Mouse (Mus musculus): ENCODE results near the gene Aspg.

The Aspg gene

DNA sequence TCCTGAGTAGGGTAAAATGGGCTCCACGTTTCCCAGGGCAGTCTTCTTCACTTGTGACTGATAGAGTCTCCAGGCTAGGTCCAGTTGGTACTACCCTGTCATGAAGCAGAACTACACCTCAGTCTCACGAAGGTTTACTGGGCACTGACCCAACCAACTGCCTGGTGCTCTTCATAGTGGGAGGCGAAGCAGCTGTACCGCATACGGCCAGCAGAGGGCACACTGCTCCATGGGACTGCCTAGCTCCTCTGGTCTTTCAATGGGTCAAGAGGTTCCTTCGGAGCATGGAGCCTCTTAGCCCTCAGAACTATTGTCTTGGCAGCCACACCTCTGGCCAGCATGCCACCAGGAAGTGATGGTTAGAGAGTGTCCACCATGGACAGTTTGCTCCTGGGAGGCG is 7.2 kb downstream of the Aspg start:
- CTCF ChIA-PET = interaction anchor here (1.1 to 1.5 kb wide), 2 partner anchors 26 to 32 kb away, joined by 3 to 4 read pairs; no protein-coding TSS in a partner anchor

DNA sequence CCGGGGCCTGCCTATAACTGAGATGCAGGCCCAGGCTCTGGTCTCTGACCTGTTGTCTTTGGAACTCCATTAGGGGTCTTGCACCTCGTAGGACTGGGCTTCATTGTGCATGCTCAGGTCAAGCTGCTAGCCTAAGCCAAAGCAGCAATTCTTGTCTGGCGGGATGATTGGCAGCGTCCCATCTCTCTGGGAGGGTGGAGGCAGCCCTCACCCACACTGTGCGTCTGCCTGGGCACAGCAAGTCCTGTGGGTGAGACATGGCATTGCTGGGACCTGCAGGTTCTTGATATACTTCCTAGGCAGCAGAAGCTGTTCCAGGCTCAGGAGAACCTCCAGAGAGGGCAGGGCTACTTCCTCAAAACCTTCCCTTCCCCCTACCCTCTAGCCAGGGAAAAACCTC is 10.5 kb downstream of the Aspg start:
- CTCF ChIA-PET = no interaction called here

DNA sequence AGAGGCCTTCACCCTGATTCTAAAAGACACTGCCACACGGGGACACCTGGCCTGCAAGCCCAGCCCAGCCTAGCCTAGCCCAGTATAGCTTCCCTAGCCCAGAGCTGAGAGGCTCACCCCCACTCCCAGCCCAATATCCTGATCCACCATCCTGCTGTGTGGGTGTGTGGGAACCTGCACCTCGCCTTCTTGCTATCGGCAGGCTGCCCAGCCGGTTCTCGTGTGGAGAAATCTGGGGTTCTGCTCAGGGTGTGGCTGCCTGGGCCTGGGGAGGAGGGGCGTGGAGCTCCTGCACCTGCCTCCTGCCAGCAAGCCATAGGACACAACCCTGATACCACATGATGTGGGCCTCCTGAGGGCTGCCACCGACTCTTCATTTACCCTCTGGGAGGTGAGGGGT is 11.2 kb downstream of the Aspg start:
- CTCF ChIA-PET = no interaction called here

DNA sequence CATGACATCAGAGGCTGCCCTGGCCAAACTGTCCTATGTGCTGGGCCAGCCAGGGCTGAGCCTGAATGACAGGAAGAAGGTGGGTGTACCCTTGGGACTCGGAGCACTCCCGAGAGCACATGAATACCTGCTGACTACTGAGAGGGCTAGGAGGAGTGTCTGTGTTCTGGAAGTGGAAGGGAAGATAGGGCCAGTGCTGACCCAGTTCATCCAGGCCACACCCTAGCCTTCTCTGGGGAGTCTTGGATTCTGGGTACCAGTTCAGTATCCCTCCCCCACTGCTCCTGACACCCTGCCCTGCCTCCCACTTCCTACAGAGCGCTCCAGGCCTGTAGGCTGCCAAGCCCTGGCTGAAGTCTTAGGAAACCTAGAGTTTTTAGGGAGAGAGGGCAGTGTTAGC is 14.7 kb downstream of the Aspg start:
- CTCF ChIA-PET = no interaction called here

DNA sequence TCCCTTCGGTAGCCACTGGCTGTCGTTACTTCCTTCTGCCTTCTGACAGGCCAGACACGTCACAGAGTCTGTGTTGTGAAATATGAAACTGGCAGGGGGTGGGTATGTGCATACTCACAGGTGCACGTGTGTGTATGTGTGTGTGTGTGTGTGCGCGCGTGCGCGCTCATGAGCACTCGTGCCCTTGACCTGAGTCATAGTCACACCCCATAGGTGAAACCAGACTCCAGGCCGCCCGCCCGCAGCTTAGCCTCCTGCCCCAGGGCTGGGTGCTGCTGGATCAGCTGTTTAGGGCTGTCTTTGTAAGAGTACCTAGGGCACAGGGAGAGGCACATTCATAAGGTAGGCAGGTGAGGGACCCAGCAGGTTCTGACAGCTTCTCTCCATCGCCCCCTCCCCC is 19.4 kb downstream of the Aspg start:
- CTCF ChIA-PET = no interaction called here

DNA sequence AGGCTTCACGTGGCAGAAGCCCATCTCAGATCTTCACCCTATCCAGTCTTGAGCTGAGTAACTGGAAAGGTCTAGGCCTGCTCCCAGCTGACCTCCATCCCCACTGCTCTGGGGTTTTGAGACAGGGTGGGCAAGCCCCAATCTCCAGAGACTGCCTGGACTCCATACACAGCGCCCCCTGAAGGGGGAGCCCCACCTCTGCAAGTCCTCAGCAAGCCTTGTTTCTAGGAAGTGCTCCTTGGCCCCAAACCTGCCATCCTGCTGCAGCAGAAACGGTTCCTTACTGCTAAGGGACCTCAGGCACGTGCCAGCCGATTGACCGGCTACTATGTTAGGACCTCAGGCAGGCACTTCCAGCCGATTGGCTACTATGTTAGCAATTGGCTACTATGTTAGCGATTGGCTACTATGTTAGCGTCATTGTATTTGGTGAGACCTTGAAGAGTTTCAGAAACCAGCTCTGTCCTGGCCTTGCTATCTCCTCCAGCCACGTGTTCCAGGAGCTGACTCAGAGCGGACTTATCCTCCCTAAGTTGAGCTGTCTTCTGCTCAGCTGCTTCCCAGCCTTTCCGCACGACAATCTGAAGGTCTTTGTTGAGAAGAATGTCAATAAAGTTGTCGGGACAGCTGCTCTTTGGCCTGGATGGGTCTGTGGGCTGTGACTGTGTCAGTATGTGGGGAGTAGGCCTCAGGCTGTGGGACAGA is 20.6 kb downstream of the Aspg start:
- CTCF ChIA-PET = no interaction called here

- CTCF ChIA-PET = interaction anchor here (0.7 kb wide), 1 partner anchor 11 kb away, joined by 20 read pairs; no protein-coding TSS in a partner anchor
Observed at GRCm38 (mm10) chr12:112128526-112128925, 22.0 kb downstream of the Aspg start.

DNA sequence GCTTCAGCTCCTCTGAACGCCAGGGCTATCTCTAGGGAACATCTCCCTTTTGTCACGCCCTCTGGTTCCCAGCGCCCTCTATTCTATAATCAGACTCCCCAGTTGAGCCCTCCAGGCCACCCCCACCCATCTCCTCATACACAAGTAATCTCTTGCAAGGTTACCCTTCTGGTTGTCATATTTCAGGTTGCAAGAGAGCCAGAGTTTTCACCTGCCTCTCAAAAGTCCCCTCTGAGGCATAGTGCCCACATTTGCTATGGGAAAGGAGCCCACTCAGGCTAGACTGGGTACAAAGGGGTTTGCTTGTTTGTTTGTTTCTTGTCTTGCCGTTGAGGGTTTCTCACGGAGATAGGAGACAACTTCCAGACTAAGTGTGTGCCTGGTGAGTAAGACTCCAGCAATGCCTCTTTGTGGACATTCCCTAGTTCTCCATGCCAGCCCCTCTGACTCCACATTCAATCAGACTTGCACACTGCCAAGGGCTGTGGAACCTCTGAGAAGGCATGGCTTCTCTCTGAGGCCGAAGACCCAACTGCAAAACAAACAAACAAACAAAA is 22.9 kb downstream of the Aspg start:
- CTCF ChIA-PET = interaction anchor here (1.0 kb wide), 1 partner anchor 11 kb away, joined by 3 read pairs; no protein-coding TSS in a partner anchor

DNA sequence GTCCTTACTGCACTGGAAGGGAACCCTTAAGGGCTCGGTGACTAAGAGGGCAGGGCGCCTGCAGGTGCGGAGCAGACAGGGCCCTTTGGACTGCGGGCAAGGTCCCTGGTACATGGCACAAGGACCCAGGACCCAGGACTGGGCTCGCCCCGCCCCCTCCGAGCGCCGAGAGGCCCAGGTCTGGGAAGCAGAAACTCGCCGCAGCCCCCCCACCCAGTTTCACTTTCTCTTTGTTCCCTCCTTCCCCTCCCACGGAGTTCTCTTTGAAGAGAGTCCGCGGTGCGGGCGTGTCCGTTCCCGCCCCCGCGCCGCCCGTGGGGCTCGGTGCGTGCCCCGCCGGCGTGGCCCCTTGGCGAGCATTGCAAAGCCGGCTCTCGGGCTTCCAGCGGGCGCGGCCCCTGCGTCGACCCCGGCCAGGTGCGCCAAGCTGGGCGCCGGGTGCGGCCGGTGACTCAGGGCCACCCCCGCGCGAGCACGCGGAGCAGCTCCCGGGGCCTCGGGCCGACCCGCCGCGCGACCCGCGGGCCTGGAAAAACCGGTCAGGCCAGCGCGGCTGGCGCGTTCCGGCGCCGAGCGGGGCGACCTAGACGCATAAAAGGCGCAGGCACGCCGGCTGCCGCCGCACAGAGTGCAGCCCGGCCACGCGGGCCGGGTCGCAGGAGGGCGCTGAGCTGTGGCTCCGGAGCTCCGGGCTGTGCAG is 23.8 kb downstream of the Aspg start:
- CTCF ChIA-PET = interaction anchor here (1.0 kb wide), 1 partner anchor 10 kb away, joined by 3 read pairs; no protein-coding TSS in a partner anchor

DNA sequence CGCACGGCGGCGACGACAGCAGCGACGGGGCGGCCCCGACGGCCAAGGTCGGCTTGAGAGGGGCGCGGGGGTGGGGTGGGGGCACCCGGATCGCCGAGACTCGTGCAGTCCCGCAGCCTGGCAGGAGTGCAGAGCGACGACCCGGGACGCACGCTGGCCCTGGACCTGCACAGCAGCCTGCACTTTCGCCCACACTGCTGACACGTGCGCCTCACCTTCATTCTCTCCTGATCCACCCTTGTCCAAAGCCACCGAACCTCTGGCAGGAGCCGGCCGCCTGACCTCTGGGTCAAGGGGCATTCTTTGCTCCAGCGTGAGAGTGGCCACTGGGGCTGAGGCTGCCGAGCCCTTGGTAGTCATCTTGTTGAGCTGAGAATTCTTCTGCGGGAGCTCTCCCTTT is 24.5 kb downstream of the Aspg start:
- CTCF ChIA-PET = no interaction called here

DNA sequence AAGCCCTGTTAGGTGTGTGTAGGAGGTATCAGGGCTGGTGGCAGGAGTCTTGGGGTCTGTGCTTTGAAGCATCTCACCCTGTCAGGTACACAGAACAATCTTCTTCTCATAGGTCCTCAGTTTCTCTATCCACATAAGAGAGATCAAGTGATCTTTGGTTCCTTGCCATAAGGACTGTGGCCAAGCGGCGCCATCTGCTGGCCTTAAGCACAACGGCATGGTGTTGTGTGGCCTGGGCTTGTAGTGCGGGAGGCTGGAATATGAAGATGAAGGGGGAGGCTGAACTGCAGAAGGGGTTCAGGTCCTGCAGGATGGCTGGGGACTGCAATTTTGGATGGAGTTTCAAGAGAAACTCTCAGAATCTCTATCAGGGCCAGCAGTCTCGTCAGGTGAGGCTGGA is 33.8 kb downstream of the Aspg start:
- CTCF ChIA-PET = interaction anchor here (0.8 to 1.2 kb wide), 4 partner anchors 10 to 1658 kb away, joined by 3 to 6 read pairs (median 4); no protein-coding TSS in a partner anchor

DNA sequence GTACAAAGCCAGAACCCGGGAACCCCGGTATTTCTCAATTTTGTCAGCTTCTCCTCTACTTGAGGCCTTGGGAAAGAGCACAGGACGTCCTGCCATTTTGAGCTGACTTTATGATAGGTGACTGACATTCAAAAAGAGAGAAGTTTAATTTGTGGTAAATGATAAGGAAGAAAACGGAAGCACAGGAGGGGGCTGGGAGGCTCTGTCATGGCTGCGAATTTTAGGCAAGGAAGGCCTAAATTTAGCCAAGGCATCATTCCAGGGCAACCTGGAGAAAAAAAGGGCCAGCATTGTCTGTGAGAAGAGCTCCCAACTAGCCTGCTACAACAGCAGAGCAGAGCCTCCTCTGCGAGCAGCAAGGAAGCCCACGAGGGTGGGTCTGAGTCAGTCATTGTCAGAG is 34.3 kb downstream of the Aspg start:
- CTCF ChIA-PET = interaction anchor here (0.5 to 1.2 kb wide), 3 partner anchors 11 to 1657 kb away, joined by 3 to 6 read pairs (median 3); no protein-coding TSS in a partner anchor

DNA sequence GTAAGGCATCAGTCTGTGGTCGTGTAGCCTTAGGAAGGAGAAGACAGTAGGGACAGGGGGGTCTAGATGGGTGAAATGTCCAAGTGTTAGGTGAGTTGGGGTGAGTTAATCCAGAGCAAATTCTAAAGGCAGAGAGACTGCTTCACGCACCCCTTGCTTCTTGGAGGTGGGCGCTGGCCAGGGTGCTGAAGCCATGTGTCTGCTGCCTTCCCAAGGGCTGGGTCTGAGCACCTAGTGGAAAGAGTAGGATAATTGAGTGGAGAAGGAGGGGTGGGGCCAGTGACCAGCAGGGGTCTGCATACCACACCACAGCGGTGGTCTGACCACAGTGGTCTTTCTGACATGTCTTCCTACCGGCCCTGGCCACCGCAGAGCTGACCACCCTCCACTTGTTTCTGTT is 34.8 kb downstream of the Aspg start:
- CTCF ChIA-PET = interaction anchor here (0.5 to 1.2 kb wide), 2 partner anchors 10 to 11 kb away, joined by 3 read pairs; no protein-coding TSS in a partner anchor

DNA sequence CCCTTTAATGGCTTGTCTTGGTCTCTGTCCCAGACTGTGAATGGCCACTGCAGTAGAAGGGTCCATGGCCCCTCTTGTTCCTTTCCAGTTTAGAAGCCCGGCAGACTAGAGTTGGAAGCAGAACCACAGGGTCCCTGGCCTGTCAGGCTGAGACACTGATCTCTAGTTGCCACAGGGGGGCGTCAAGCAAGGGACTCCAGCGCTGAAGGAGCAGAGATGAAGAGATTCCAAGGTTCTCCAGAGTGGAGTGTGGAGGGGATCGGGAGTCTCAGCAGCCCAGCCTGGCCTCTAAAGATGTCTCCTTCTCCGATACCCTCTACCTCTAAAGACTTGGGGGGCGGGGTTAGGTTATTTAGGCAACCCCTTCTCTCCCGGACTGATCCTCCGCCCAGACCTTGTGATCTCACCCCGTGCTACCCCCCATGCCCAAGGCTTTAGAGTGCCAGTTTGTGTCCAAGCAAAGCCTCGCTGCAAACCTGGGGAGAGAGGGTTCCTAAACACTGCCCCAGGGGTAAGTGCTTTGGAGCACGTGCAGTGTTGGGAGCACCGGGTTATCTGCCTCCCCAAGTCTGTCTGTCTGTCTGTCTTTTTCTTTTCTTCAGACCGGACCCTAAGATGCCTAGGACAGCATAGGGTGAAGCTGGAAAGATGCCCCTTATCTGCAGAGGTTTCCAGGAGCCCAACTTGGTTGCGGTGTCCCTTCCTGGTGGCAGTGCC is 36.8 kb downstream of the Aspg start:
- CTCF ChIA-PET = no interaction called here

DNA sequence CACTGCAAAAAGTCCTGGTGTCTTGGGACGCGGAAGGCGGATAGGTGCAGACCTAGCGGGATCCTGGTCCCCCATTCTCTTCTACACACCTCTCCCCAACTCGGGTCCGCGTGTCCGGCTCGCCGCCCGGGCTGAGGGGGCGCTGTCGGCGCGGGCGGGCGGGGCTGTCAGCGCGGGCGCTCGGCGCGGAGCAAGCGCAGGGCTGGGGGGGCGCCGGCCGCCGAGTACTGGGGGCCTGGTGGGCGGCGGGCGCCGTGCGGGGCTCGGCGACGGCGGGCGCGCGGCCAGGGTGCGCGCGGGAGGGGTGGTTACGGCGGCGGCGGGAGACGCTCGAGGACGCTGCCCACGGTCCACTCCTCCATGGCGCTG is 37.3 kb downstream of the Aspg start:
- CTCF ChIA-PET = no interaction called here

DNA sequence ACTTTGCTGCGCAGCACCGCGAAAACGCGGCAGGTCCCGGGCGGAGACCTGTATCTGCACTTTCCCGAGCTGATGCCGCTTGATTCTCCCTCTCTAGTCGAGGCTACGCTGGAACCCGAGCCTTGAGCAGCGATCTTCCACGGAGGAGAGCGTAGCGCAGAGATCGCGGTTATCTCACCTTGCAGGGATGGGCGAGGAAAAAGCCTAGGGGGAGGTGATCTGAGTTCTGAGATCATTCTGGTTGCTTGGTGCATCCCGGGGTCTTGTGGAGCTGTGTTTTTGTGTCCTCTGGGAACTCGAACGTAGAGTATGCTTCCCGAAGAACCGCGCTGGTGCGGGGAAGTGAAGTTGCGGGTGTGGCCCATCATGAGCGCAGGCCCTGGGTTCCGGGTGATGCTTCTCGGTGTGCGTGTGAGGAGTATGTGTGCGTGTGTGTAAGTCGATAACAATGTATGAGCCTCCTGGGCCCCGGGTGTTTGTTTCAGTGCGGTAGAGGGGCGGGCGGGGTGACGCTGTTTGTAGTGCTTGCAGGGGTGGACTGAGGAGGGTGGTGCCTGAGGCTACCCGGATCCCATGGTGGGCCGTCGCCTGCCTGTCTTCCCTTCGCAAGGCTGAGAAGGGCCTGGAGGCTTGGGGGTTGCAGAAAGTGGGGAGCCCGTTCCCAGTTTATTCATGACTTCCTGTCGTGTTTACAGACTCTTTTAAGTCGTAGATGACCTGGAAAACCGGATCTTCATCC is 38.1 kb downstream of the Aspg start:
- CTCF ChIA-PET = interaction anchor here (1.0 kb wide), 1 partner anchor 31 kb away, joined by 4 read pairs; no protein-coding TSS in a partner anchor

DNA sequence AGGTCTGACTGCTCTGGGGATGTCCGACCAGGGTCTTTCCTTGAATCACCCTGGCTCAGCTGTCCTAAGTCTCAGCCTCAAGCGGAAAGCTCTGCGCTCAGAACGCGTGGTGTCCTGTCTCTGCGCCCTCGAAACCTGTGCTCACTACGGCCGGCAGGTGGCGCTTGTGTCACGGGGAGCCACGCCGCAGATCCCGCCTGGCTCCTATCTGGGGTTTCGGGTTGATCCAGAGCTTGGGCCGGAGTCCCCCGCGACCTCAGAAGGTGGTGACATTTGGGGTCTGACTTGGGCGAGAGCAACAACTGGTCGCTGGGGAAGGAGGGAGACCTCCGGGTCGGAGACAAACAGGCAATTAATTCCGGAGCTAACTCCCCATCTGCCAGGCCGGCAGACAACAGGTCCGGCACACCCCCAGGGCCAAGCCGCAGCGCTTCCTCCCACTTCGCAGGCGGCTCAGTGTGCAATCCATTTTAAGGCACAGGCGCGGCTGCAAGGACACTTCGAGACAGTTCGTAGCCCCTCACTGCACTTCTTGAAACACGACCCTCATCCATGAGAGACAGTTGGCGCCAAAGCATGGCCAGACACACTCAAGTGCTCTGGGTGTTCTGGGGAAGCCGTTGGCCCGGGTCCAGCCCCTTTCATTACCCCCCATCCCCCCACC is 38.9 kb downstream of the Aspg start:
- CTCF ChIA-PET = interaction anchor here (1.0 kb wide), 1 partner anchor 31 kb away, joined by 4 read pairs; no protein-coding TSS in a partner anchor

GRCm38 (mm10) chr12:112145875-112146651 is 39.6 kb downstream of the Aspg start, which contains the start of gene Kif26a:
Kif26a (plus strand) TSS chr12:112146208.
- CTCF ChIA-PET = interaction anchor here (1.0 kb wide), 1 partner anchor 32 kb away, joined by 4 read pairs; no protein-coding TSS in a partner anchor

GRCm38 (mm10) chr12:112147365-112147764 is 40.9 kb downstream of the Aspg start:
- CTCF ChIA-PET = no interaction called here

DNA sequence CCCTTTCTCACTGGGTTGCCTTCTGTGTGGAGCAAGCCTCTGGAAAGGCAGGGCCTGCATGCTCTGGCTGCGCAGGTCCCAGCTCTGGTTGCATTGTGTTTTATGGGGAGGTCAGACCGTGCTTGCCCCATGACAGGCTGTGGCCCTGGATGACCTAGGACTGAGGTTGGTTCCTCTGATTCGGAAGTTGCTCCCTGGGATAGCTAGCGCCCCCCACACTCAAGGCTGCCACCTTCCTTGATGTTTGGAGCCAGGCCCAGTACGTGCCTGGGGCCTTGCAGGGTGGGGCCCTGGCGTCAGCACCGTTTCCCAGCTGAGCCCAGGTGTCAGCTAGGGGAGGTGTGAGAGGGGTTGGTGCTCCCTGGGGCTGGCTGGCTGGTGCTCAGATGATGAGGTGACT is 43.5 kb downstream of the Aspg start:
- CTCF ChIA-PET = no interaction called here
